Mouse (Mus musculus): ENCODE data around the gene Map7. TPM values are rescaled to one million over a fixed set of nuclear protein-coding genes. Genes with fewer than 3 reads are reported as not detected.

Gene Map7
- polyA plus RNA-seq, 1 experiment from 2014 or later = 10.3 TPM

DNA sequence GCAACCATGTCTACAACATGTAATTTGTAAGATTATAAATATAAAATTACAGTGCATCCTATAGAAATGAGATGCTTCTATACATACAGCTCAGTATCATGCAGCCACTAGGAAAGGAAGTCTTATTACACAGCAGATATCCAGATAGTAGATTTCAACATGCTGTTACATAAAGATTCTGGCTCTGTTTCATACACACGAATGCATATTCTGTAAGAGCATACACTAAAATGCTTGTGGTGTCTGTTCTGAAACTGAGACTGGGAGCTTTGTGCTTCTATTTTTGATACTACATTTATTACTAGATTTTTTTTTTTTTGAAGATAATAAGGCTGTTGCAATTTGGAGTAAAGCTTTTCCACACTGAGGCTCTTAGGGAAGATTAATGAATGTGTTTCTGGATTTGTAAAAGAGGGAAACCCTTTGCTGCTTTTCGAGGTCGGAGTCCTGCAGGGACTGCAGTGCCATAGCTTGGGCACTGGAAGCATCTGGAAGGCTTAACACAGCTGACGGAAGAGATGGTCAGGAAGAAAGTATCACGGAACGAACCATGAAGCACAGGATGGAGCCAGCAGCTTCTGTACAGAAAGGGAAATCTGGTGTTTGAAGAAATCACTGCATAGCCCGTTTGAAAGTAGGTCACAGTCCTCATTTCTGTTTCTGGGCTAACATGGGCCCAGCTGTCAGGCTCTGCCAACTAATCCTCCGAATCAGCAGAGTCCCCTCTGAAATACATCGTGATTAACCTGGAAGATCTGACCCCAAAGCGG is 50.9 kb downstream of the Map7 start:
- Histone ChIP-seq H3K27me3 (peaks cover 7% of the 10 kb centered on the region; the same call in 1 of the 2 replicates), H3K9ac (no peak overlapping the region), H3K4me3 (no peak overlapping the region), H3K9me3 (no peaks in the 10 kb centered on the region), H3K36me3 (no peaks in the 10 kb centered on the region), H3K4me1 (replicated peaks) (peaks cover 7% of the 10 kb centered on the region; the same call in 1 of the 2 replicates), H3K27ac (no peak overlapping the region), H3K4me2 (no peak overlapping the region)
- no peak for ATAC-seq (ENCODE audit: low FRiP score)
- 81% methylated on average over 10 of the region's 10 CpGs for WGBS

DNA sequence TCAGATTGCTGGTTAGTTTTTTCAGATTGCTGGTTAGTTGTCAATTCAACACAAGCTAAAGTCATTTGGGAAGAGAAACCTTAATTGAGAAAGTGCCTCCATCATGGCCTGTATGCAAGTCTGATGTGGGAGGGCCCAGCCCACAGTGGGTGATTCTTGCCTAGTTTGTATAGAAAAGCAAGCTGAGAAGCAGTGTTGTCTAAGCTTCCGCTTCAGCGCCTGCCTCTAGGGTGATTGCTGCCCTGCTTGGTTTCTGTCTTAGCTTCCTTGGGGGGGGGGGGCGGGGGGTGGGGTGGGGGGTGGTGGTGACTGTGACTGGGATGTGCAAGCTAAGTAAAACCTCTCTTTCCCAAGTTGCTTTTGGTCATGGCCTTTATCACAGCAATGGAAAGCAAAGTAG is 53.0 kb downstream of the Map7 start:
- Histone ChIP-seq H3K36me3 (no peaks in the 10 kb centered on the region), H3K9ac (no peak overlapping the region), H3K4me3 (no peak overlapping the region), H3K4me2 (no peak overlapping the region), H3K9me3 (no peaks in the 10 kb centered on the region), H3K27me3 (peaks cover 13% of the 10 kb centered on the region; the same call in 1 of the 2 replicates), H3K27ac (no peak overlapping the region), H3K4me1 (replicated peaks) (peaks cover 14% of the 10 kb centered on the region)
- no peak for ATAC-seq (ENCODE audit: low FRiP score)
- WGBS = 33% methylated on average over 3 of the region's 3 CpGs

DNA sequence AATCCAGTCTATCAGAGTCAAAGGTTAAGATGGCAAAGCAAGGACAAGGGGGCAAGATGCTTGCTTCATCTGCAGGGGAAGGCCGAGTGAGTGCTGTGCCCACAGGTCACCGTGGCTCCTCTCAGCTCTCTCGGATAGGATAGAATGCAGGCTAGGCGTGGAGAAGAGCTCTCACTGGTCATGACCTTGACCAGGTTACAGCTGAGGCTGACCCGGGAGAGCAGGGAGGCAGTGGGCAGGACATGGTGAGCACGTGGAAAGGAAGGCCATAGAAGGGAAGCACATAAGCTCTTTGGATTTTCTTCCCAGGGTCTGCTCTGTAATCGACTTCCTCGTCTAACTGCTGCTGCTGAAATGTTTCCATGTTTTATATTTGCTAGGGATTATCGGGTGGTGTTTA is 53.9 kb downstream of the Map7 start:
- Histone ChIP-seq H3K4me2 (no peak overlapping the region), H3K9me3 (no peaks in the 10 kb centered on the region), H3K4me3 (no peak overlapping the region), H3K27me3 (peaks cover 13% of the 10 kb centered on the region; the same call in 1 of the 2 replicates), H3K36me3 (no peaks in the 10 kb centered on the region), H3K27ac (no peak overlapping the region), H3K9ac (no peak overlapping the region), H3K4me1 (replicated peaks) (peaks cover 14% of the 10 kb centered on the region)
- WGBS = 66% methylated on average over 9 of the region's 9 CpGs
- no peak for ATAC-seq (ENCODE audit: low FRiP score)

DNA sequence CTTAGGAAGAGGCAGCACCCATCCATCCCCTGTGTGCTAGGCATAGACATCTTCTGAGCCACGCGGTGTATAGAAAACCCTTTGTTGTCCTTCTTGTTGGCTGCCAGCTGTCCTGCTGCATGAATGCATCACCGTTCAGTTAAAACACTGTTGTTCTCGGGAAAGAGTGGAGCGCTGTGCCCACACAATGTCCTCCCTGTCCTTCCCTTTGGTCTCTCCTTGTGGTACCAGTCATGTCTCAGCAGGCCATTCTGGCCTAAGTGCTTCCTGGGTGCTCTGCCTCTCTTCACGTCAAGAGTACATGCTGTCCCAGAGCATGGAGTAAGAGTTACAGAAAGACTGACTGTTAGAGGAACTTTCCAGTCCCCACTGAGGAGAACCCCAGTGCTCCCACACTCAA is 54.5 kb downstream of the Map7 start:
- H3K27me3 ChIP-seq = peaks cover 13% of the 10 kb centered on the region; the same call in 1 of the 2 replicates
- 0 out of 2 replicates have a peak, but pooled peaks have one; percentile 24 for ATAC-seq (ENCODE audit: low FRiP score)
- H3K36me3 ChIP-seq = no peaks in the 10 kb centered on the region
- H3K9ac ChIP-seq = no peak overlapping the region
- H3K4me2 ChIP-seq = no peak overlapping the region
- H3K27ac ChIP-seq = no peak overlapping the region
- no peaks in the 10 kb centered on the region for H3K9me3 ChIP-seq
- 31% methylated on average over 6 of the region's 6 CpGs for WGBS
- no peak overlapping the region for H3K4me3 ChIP-seq
- peaks cover 14% of the 10 kb centered on the region for H3K4me1 ChIP-seq (replicated peaks)

DNA sequence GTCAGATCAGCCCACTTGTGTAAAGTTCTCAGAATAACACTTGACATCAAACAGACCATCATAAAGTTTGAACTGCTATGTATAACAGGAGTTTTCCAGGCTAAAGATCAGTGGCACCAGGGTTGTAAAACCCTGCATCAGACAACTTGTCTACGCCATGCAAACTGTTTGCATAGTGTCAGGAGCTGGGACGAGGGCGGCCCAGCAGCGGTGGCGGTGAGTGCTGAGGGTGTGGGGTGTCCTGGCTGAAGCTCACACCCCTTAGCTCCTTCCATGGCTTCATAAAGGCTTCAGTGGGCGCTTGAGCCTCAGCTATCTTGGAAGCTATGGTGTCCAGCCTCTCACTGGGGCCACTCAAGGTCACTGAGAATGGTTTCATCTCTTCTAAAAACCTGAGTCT is 55.2 kb downstream of the Map7 start:
- 96% methylated on average over 6 of the region's 6 CpGs for WGBS
- Histone ChIP-seq H3K4me2 (no peak overlapping the region), H3K9ac (no peak overlapping the region), H3K9me3 (no peaks in the 10 kb centered on the region), H3K4me1 (replicated peaks) (peaks cover 14% of the 10 kb centered on the region), H3K27me3 (peaks cover 13% of the 10 kb centered on the region; the same call in 1 of the 2 replicates), H3K4me3 (no peak overlapping the region), H3K36me3 (no peaks in the 10 kb centered on the region), H3K27ac (no peak overlapping the region)
- ATAC-seq (ENCODE audit: low FRiP score) = no peak

DNA sequence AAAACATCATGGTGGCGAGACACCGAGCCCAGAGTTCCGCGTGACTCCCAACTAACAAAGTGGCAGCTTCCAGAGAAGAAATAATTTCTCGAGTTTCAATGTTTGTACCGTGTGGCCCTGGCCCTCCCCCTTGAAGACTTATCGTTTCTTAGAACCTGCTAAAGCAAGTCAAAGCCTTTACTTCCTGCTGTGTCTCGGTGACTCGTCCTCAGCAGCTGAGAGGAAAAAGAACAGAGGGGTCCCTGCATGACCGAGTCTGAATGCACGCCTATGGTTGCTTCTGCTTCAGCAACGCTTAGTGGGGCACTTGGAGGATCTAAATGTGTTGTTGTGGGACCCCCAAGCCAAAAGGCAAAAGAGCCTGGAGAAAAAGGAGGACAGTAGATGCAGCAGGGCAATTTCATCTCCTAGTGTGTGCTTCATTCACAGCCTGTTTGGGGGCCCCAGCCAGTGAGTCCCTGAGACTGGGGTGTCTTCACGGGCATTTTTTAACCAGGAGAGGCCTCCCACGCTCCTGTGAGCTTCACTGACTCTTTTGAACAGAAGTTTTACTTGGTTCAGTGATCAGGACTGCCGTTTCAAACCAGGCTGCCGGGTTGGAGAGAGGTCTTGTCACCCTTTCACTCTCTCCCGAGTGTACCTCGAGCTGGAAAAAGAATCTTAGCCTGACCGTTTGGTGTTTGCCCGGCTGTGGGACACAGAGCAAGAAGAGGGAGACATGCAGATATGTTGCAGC is 56.6 kb downstream of the Map7 start:
- Histone ChIP-seq H3K36me3 (no peaks in the 10 kb centered on the region), H3K9me3 (no peaks in the 10 kb centered on the region), H3K27ac (0 out of 2 replicates have a peak overlapping the region, but pooled peaks have one; percentile 20), H3K4me2 (peak overlapping the region; percentile 10; the same call in 1 of the 2 replicates), H3K4me3 (no peak overlapping the region), H3K27me3 (peaks cover 13% of the 10 kb centered on the region; the same call in 1 of the 2 replicates), H3K4me1 (replicated peaks) (peaks cover 14% of the 10 kb centered on the region), H3K9ac (no peak overlapping the region)
- 18% methylated on average over 20 of the region's 20 CpGs for WGBS
- ATAC-seq (ENCODE audit: low FRiP score) = no peak

DNA sequence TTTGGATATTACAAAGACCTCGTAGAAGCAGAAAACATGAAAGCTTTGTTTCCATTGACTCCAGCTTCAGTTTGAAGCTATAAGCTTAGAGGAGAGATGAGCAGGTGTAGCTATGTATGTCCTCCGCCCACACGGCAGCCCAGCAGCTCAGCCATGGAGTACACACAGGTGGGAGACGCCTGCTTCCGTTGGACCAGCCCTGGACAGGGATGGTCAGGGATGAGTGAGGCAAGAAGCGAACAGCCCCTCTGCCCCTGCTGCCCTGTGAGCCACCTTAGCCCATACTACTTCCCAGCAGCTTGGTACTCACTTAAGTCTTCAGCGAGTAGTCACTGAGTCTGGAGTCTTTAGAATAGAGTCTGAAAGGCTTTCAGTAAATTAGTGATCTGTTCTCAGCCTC is 58.7 kb downstream of the Map7 start:
- Histone ChIP-seq H3K4me1 (replicated peaks) (peaks cover 14% of the 10 kb centered on the region), H3K27me3 (peaks cover 13% of the 10 kb centered on the region; the same call in 1 of the 2 replicates), H3K9ac (no peak overlapping the region), H3K9me3 (no peaks in the 10 kb centered on the region), H3K4me2 (no peak overlapping the region), H3K4me3 (no peak overlapping the region), H3K36me3 (no peaks in the 10 kb centered on the region), H3K27ac (no peak overlapping the region)
- 75% methylated on average over 7 of the region's 7 CpGs for WGBS
- no peak for ATAC-seq (ENCODE audit: low FRiP score)

DNA sequence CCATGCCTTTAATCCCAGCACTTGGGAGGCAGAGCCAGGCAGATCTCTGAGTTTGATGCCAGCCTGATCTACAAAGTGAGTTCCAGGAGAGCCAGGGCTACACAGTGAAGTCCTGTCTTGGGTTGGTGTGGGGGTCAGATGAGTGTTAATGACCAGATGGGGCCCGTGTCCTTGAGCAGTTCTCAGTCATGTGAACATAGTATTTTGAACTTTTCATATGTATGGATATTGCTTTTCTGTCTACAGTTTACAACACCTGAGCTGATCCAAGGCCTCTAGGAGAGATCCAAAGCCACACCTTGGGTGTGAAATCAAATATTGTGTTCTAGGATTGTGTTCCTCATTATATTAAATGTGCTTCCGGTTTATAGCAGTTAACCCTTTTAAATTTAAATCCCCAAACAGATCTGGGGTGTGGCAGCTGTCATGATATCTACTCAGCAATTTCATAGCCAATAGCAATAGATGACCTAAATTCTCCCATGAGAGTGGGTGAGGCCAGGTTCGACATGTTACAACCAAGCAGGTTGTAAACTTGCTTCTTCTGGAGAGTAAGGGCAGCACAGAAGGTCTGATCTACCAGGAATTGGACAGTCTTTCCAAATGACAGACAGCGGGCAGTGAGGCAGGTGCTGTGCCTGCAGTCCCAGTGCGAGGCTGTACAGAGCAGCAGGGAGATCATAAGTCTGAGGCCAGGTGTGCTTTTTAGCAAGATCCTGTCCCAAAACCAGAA is 61.5 kb downstream of the Map7 start:
- Histone ChIP-seq H3K27ac (no peak overlapping the region), H3K36me3 (no peaks in the 10 kb centered on the region), H3K27me3 (0 out of 2 replicates have a peak, but pooled peaks cover 5% of the 10 kb centered on the region), H3K4me3 (no peak overlapping the region), H3K9ac (no peak overlapping the region), H3K9me3 (no peaks in the 10 kb centered on the region), H3K4me2 (no peak overlapping the region), H3K4me1 (replicated peaks) (peaks cover 10% of the 10 kb centered on the region)
- ATAC-seq (ENCODE audit: low FRiP score) = no peak
- WGBS = 95% methylated on average over 5 of the region's 5 CpGs

DNA sequence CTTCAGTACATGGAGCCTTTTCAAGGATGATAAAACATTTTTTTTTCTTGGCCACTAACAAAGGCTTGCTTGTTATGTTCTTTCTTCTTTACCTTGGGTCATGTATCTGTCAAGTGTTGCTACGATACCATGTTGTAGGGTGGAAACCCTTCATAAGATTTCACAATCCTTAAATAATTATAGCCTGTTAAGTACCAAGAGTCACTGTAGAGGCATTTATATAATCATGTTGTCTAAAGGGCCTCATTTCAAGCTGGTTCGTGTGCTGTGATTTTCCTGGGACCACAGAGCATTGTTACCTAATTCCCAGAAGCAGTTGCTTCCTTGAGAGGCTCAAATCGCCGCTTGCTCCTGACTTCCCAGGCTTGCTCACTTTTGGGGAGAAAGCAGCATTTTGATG is 66.1 kb downstream of the Map7 start:
- no peaks in the 10 kb centered on the region for H3K9me3 ChIP-seq
- H3K27me3 ChIP-seq = no peaks in the 10 kb centered on the region
- H3K27ac ChIP-seq = no peak overlapping the region
- no peak for ATAC-seq (ENCODE audit: low FRiP score)
- H3K4me3 ChIP-seq = no peak overlapping the region
- H3K9ac ChIP-seq = no peak overlapping the region
- H3K36me3 ChIP-seq = no peaks in the 10 kb centered on the region
- 76% methylated on average over 4 of the region's 4 CpGs for WGBS
- H3K4me1 ChIP-seq (replicated peaks) = no peaks in the 10 kb centered on the region
- H3K4me2 ChIP-seq = no peak overlapping the region

DNA sequence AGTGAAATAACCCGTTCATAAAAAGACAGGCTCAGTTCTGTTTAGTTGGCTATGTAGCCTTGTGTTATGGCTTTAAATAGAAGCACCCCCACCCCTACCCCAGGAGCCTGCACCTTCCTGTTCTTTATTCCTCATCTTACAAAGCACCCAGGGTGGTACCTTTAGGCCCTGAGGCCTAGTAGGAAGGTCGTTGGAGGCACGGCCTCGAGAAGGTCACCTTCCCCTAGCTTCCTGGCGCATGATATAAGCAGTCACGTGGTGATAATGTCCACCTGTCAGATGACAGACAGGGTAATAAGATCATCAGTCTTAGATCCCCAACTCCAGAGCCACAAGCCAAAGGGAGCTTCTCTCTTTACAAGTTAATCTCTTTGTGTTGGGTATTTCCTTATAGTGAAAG is 68.7 kb downstream of the Map7 start:
- ATAC-seq (ENCODE audit: low FRiP score) = no peak

DNA sequence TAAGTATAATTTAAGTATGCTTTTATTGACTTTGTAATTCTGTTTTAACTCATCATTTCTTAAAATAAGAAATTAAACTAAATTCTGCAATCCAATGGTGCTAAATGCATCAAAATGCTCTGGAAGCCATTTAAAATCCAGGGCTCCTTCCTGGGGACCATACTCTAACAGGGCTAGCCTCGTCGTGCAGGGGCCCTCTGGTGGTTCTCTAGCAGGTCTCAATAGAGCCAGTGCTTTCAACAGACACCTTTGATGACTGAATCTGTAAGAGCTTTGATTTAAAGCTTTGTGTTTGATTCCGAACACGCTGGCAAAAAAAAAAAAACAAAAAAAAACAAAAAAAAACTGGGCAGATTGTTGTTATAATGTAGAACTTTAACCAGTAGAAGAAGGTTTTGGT is 70.6 kb downstream of the Map7 start:
- Histone ChIP-seq H3K4me2 (no peak overlapping the region), H3K36me3 (no peaks in the 10 kb centered on the region), H3K9ac (no peak overlapping the region), H3K9me3 (no peaks in the 10 kb centered on the region), H3K4me3 (no peak overlapping the region), H3K4me1 (replicated peaks) (no peaks in the 10 kb centered on the region), H3K27me3 (no peaks in the 10 kb centered on the region), H3K27ac (no peak overlapping the region)
- WGBS = 85% methylated on average over 4 of the region's 4 CpGs
- no peak for ATAC-seq (ENCODE audit: low FRiP score)

More for the DNA sequence above, 68.7 kb downstream of the Map7 start:
- Histone ChIP-seq H3K36me3 (no peaks in the 10 kb centered on the region), H3K9ac (no peak overlapping the region), H3K4me3 (no peak overlapping the region), H3K9me3 (no peaks in the 10 kb centered on the region), H3K27ac (no peak overlapping the region), H3K4me1 (replicated peaks) (no peaks in the 10 kb centered on the region), H3K27me3 (no peaks in the 10 kb centered on the region), H3K4me2 (no peak overlapping the region)
- 88% methylated on average over 6 of the region's 6 CpGs for WGBS

DNA sequence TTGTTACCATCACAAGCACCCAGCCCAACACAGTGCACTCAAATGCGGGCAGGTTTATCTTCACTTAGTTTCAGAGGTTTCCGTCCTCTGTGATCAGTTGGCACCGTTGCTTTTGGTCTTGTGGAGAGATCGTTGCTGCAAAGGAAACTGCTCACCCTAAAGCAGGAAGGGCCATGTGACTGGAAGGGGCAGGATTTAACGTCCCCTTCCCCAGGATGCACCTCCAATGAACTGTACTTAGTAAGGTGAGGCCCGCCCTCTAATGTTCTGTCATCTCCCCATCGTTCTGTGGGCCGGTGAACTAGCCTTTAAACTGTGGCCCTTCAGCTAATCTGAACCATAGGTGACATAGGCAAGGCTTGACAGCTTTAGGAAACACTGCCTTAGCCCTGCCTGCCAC is 71.3 kb downstream of the Map7 start:
- Histone ChIP-seq H3K36me3 (no peaks in the 10 kb centered on the region), H3K4me2 (no peak overlapping the region), H3K4me3 (no peak overlapping the region), H3K27me3 (no peaks in the 10 kb centered on the region), H3K27ac (no peak overlapping the region), H3K9ac (no peak overlapping the region), H3K9me3 (no peaks in the 10 kb centered on the region), H3K4me1 (replicated peaks) (no peaks in the 10 kb centered on the region)
- ATAC-seq (ENCODE audit: low FRiP score) = no peak
- 92% methylated on average over 8 of the region's 8 CpGs for WGBS

Measured in hindbrain, embryonic 13.5 days (tissue).